Mouse (Mus musculus): ENCODE data around the gene Rab37. TPM values are rescaled to one million over a fixed set of nuclear protein-coding genes. Genes with fewer than 3 reads are reported as not detected.

The Rab37 gene
- polyA plus RNA-seq, 1 experiment from 2014 or later = 2.2 TPM

- H3K9me3 ChIP-seq (ENCODE audit: low read length) = no peaks in the 10 kb centered on the region
- WGBS = 49% methylated on average over 3 of the region's 3 CpGs
- H3K27me3 ChIP-seq (ENCODE audit: insufficient read depth, low read length) = no peaks in the 10 kb centered on the region
- H3K4me2 ChIP-seq (replicated peaks; ENCODE audit: low read depth, low read length) = no peak overlapping the region
- H3K27ac ChIP-seq (ENCODE audit: low read length) = no peak overlapping the region
- no peak for ATAC-seq (ENCODE audit: low FRiP score, low TSS enrichment)
- no peaks in the 10 kb centered on the region for H3K36me3 ChIP-seq (ENCODE audit: insufficient read depth, low read length)
- H3K9ac ChIP-seq (replicated peaks; ENCODE audit: low read length) = no peak overlapping the region
- no peak overlapping the region for H3K4me3 ChIP-seq (ENCODE audit: low read length)
- H3K4me1 ChIP-seq (ENCODE audit: insufficient read depth, low read length) = no peaks in the 10 kb centered on the region
These were observed 21.0 kb downstream of the Rab37 start for GRCm38 (mm10) chr11:115112196-115112595.

GRCm38 (mm10) chr11:115119409-115119808, 28.2 kb downstream of the Rab37 start:
- H3K27me3 ChIP-seq (ENCODE audit: insufficient read depth, low read length) = no peaks in the 10 kb centered on the region
- H3K27ac ChIP-seq (ENCODE audit: low read length) = no peak overlapping the region
- no peak overlapping the region for H3K4me2 ChIP-seq (replicated peaks; ENCODE audit: low read depth, low read length)
- no peak for ATAC-seq (ENCODE audit: low FRiP score, low TSS enrichment)
- no peaks in the 10 kb centered on the region for H3K9me3 ChIP-seq (ENCODE audit: low read length)
- WGBS = 65% methylated on average over 9 of the region's 9 CpGs
- H3K4me1 ChIP-seq (ENCODE audit: insufficient read depth, low read length) = no peaks in the 10 kb centered on the region
- no peaks in the 10 kb centered on the region for H3K36me3 ChIP-seq (ENCODE audit: insufficient read depth, low read length)
- no peak overlapping the region for H3K9ac ChIP-seq (replicated peaks; ENCODE audit: low read length)
- no peak overlapping the region for H3K4me3 ChIP-seq (ENCODE audit: low read length)

- Histone ChIP-seq H3K9me3 (ENCODE audit: low read length) (no peaks in the 10 kb centered on the region), H3K9ac (replicated peaks; ENCODE audit: low read length) (no peak overlapping the region), H3K27me3 (ENCODE audit: insufficient read depth, low read length) (no peaks in the 10 kb centered on the region), H3K27ac (ENCODE audit: low read length) (no peak overlapping the region), H3K4me1 (ENCODE audit: insufficient read depth, low read length) (no peaks in the 10 kb centered on the region), H3K4me3 (ENCODE audit: low read length) (no peak overlapping the region), H3K36me3 (ENCODE audit: insufficient read depth, low read length) (no peaks in the 10 kb centered on the region), H3K4me2 (replicated peaks; ENCODE audit: low read depth, low read length) (no peak overlapping the region)
- 62% methylated on average over 4 of the region's 4 CpGs for WGBS
- no peak for ATAC-seq (ENCODE audit: low FRiP score, low TSS enrichment)
These were observed 37.3 kb downstream of the Rab37 start for GRCm38 (mm10) chr11:115128483-115128882.

DNA sequence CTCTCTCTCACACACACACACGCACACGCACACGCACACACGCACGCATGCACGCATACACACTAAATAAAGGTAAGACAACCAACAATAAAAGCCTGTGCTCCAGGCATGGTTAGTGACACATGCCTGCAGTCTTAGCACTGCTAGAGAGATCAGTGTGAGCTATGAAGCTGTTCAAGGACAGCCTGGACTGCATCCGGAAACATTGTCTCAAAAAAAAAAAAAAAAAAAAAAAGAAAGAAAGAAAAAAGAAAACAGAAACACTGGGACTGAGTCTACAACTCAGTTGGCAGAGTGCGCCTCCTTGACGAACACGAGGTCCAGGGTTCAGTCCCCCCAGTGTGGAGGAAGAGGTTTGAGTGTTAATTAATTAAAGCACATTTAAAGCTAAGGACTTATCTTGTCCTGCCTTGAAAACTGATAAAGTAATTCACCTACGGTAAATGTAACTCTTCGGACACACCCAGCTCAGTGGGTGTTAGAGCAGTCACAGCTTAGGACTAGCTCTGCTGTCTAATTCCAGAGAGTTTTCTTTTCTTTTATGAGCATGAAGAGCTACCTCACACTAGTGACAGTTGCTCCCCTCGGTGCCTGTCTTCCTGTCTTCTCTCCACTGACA, 38.4 kb downstream of the Rab37 start:
- no peak for ATAC-seq (ENCODE audit: low FRiP score, low TSS enrichment)
- H3K4me3 ChIP-seq (ENCODE audit: low read length) = no peak overlapping the region
- H3K9me3 ChIP-seq (ENCODE audit: low read length) = no peaks in the 10 kb centered on the region
- H3K27me3 ChIP-seq (ENCODE audit: insufficient read depth, low read length) = no peaks in the 10 kb centered on the region
- H3K36me3 ChIP-seq (ENCODE audit: insufficient read depth, low read length) = no peaks in the 10 kb centered on the region
- H3K4me1 ChIP-seq (ENCODE audit: insufficient read depth, low read length) = no peaks in the 10 kb centered on the region
- H3K9ac ChIP-seq (replicated peaks; ENCODE audit: low read length) = no peak overlapping the region
- no peak overlapping the region for H3K27ac ChIP-seq (ENCODE audit: low read length)
- 86% methylated on average over 13 of the region's 13 CpGs for WGBS
- no peak overlapping the region for H3K4me2 ChIP-seq (replicated peaks; ENCODE audit: low read depth, low read length)

- Histone ChIP-seq H3K27me3 (ENCODE audit: insufficient read depth, low read length) (no peaks in the 10 kb centered on the region), H3K4me1 (ENCODE audit: insufficient read depth, low read length) (no peaks in the 10 kb centered on the region), H3K9ac (replicated peaks; ENCODE audit: low read length) (no peak overlapping the region), H3K36me3 (ENCODE audit: insufficient read depth, low read length) (no peaks in the 10 kb centered on the region), H3K4me3 (ENCODE audit: low read length) (no peak overlapping the region), H3K4me2 (replicated peaks; ENCODE audit: low read depth, low read length) (no peak overlapping the region), H3K9me3 (ENCODE audit: low read length) (no peaks in the 10 kb centered on the region), H3K27ac (ENCODE audit: low read length) (no peak overlapping the region)
- no peak for ATAC-seq (ENCODE audit: low FRiP score, low TSS enrichment)
- WGBS = 76% methylated on average over 8 of the region's 8 CpGs
These were observed 40.6 kb downstream of the Rab37 start for GRCm38 (mm10) chr11:115131768-115132381.

- Histone ChIP-seq H3K27ac (ENCODE audit: low read length) (no peak within 1 kb of the TSS), H3K9me3 (ENCODE audit: low read length) (no peaks in the 10 kb centered on the region), H3K4me2 (replicated peaks; ENCODE audit: low read depth, low read length) (no peak within 1 kb of the TSS), H3K27me3 (ENCODE audit: insufficient read depth, low read length) (no peaks in the 10 kb centered on the region), H3K4me3 (ENCODE audit: low read length) (no peak within 1 kb of the TSS), H3K9ac (replicated peaks; ENCODE audit: low read length) (no peak within 1 kb of the TSS), H3K36me3 (ENCODE audit: insufficient read depth, low read length) (no peaks in the 10 kb centered on the region), H3K4me1 (ENCODE audit: insufficient read depth, low read length) (no peaks in the 10 kb centered on the region)
- ATAC-seq (ENCODE audit: low FRiP score, low TSS enrichment) = no peak
- 77% methylated on average over 8 of the region's 8 CpGs for WGBS
These were observed 42.6 kb downstream of the Rab37 start, which contains the start of gene Cd300lf for GRCm38 (mm10) chr11:115133800-115134199. Cd300lf (minus strand) TSS chr11:115133992.

DNA sequence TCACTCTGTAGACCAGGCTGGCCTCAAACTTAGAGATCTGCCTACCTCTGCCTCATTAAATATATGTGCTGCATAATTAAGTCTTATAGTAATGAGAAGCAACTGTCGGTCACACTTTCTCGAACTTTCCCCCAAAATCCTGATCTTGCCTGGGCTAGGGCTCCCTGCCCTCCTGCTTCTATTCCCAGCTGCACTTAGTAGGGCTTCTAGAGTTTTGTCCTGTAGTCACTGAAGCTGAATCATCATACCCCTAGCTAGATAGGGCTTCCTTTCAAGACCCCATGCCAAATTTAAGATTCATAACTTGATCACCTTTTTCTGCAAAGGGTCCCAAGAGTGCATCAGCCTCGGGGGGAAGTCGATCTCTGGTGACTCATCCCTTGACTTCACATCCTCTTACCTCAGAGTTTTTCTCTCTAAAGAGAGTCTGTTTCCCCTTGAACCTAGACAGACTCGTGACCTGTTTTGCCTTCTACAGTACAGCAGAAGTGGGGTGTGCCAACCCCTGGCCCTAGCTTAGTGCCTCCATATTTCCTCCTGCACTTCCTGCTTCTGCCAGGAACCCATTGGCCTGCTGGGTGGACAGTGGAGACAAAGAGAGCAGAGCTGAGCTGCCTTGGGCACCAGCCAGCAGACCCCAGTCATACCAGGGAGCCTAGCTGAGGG, 47.5 kb downstream of the Rab37 start:
- no peaks in the 10 kb centered on the region for H3K27me3 ChIP-seq (ENCODE audit: insufficient read depth, low read length)
- H3K4me2 ChIP-seq (replicated peaks; ENCODE audit: low read depth, low read length) = no peak overlapping the region
- no peaks in the 10 kb centered on the region for H3K36me3 ChIP-seq (ENCODE audit: insufficient read depth, low read length)
- 71% methylated on average over 5 of the region's 5 CpGs for WGBS
- no peaks in the 10 kb centered on the region for H3K4me1 ChIP-seq (ENCODE audit: insufficient read depth, low read length)
- no peaks in the 10 kb centered on the region for H3K9me3 ChIP-seq (ENCODE audit: low read length)
- no peak for ATAC-seq (ENCODE audit: low FRiP score, low TSS enrichment)
- no peak overlapping the region for H3K9ac ChIP-seq (replicated peaks; ENCODE audit: low read length)
- no peak overlapping the region for H3K4me3 ChIP-seq (ENCODE audit: low read length)
- H3K27ac ChIP-seq (ENCODE audit: low read length) = no peak overlapping the region

- no peak overlapping the region for H3K27ac ChIP-seq (ENCODE audit: low read length)
- ATAC-seq (ENCODE audit: low FRiP score, low TSS enrichment) = no peak
- H3K4me3 ChIP-seq (ENCODE audit: low read length) = no peak overlapping the region
- H3K36me3 ChIP-seq (ENCODE audit: insufficient read depth, low read length) = no peaks in the 10 kb centered on the region
- no peak overlapping the region for H3K4me2 ChIP-seq (replicated peaks; ENCODE audit: low read depth, low read length)
- H3K27me3 ChIP-seq (ENCODE audit: insufficient read depth, low read length) = no peaks in the 10 kb centered on the region
- no peak overlapping the region for H3K9ac ChIP-seq (replicated peaks; ENCODE audit: low read length)
- no peaks in the 10 kb centered on the region for H3K9me3 ChIP-seq (ENCODE audit: low read length)
- H3K4me1 ChIP-seq (ENCODE audit: insufficient read depth, low read length) = no peaks in the 10 kb centered on the region
- 80% methylated on average over 2 of the region's 2 CpGs for WGBS
These were observed 50.7 kb downstream of the Rab37 start for GRCm38 (mm10) chr11:115141970-115142369.

GRCm38 (mm10) chr11:115147813-115148212, 56.6 kb downstream of the Rab37 start:
- Histone ChIP-seq H3K4me2 (replicated peaks; ENCODE audit: low read depth, low read length) (no peak overlapping the region), H3K36me3 (ENCODE audit: insufficient read depth, low read length) (no peaks in the 10 kb centered on the region), H3K9ac (replicated peaks; ENCODE audit: low read length) (no peak overlapping the region), H3K27ac (ENCODE audit: low read length) (no peak overlapping the region), H3K9me3 (ENCODE audit: low read length) (no peaks in the 10 kb centered on the region), H3K4me1 (ENCODE audit: insufficient read depth, low read length) (peaks cover 11% of the 10 kb centered on the region; the same call in 1 of the 2 replicates), H3K4me3 (ENCODE audit: low read length) (no peak overlapping the region), H3K27me3 (ENCODE audit: insufficient read depth, low read length) (peaks cover 5% of the 10 kb centered on the region)
- no peak for ATAC-seq (ENCODE audit: low FRiP score, low TSS enrichment)
- WGBS = 83% methylated on average over 4 of the region's 4 CpGs

DNA sequence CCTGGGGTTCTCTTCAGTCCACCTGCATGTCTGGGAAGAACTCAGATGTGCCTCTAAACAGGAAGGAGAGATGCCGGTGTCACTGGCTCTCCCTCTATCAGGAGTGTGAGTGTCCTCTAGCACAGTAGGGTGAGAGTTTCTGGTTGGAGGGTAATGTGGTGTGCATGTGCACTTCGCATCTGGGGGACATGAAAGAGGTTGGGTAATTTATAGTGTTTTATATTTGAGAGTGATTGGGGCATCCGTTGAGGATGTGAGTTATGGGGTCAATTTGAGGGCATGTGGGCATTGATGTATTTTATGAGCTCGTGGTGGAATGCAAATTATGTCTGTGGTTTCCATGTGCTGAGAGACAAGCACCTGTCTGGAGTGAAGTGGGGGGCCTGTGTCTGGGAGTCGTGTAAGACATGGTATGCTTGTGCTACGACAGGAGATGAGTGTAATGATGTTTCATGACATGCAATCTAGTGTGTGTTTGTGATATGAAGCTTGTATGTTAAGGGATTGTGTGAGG, 59.6 kb downstream of the Rab37 start:
- no peak for ATAC-seq (ENCODE audit: low FRiP score, low TSS enrichment)
- 48% methylated on average over 6 of the region's 6 CpGs for WGBS
- no peaks in the 10 kb centered on the region for H3K36me3 ChIP-seq (ENCODE audit: insufficient read depth, low read length)

More for the DNA sequence above, 59.6 kb downstream of the Rab37 start:
- Histone ChIP-seq H3K4me2 (replicated peaks; ENCODE audit: low read depth, low read length) (no peak overlapping the region), H3K9ac (replicated peaks; ENCODE audit: low read length) (no peak overlapping the region), H3K27me3 (ENCODE audit: insufficient read depth, low read length) (peaks cover 20% of the 10 kb centered on the region), H3K9me3 (ENCODE audit: low read length) (no peaks in the 10 kb centered on the region), H3K4me1 (ENCODE audit: insufficient read depth, low read length) (peaks cover 17% of the 10 kb centered on the region), H3K4me3 (ENCODE audit: low read length) (no peak overlapping the region), H3K27ac (ENCODE audit: low read length) (no peak overlapping the region)

Data from kidney, embryonic 16.5 days (tissue).